Mouse (Mus musculus) kidney, adult 2 months (tissue): ENCODE data around the gene Npas3.

Experiments
- CTCF ChIP-seq: fragments of 200-500 bp; conservative IDR thresholded peaks from 2 replicates; pipeline ENCODE4 v1.5.1; 2011; ENCODE audit warnings: low read depth, mild to moderate bottlenecking, control low read depth, low read length, moderate library complexity, mixed read lengths; ENCODE audit not compliant: insufficient read depth, insufficient read length
- POLR2A ChIP-seq: fragments of 200-500 bp; IDR thresholded peaks from one replicate; pipeline ENCODE4 v1.6.1; 2011; ENCODE audit warnings: low read depth, low read length, control low read depth

- TF ChIP-seq POLR2A (no peak), CTCF (no peak)
These were observed 789.1 kb downstream of the Npas3 start for GRCm38 (mm10) chr12:54037602-54038001.
